Mouse (Mus musculus): ENCODE results near the gene Cplx1. TPM values are rescaled to one million over a fixed set of nuclear protein-coding genes. Genes with fewer than 3 reads are reported as not detected.

The Cplx1 gene
- total RNA-seq (2021): under 1 TPM; 0.59 to 0.60 TPM

DNA sequence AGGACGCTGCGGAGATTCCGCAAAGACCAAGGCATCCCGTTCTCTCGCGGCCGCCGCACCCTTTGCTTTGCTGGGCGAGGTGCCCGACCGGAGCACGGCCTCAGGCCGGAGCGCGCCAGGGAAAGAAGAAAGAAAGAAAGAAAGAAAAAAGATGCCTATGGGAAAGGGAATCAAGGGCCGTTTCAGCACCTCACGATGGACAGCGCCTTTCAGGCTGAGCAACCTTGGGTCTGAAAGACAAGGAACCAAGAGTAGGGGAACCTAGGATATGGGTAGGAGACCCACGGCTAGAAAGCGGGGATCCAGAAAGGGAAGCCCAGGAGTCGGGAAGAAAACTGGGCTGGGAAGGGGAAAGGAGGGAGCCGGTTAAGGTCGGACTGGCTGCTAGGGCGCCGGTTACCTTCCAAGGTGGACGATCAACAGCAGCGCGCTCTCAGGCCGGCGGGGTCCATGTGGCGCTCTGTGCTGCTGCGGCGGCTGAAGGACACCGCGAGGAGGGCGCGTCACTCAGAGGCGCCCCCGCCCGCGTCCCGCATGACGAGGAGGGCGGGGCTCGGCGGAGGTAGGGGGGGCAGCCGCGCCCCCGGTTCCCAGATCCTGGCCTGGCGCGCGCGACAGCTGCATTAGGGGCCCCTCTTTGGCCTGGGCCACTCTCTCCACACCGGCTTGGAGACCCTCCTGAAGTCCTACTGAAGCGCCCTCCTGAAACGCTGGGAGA lies at the start of gene Cplx1:
Cplx1 (minus strand) TSS at position 536 of the 718 bp plus-strand sequence.
- DNase-seq: peak; percentile 78

DNA sequence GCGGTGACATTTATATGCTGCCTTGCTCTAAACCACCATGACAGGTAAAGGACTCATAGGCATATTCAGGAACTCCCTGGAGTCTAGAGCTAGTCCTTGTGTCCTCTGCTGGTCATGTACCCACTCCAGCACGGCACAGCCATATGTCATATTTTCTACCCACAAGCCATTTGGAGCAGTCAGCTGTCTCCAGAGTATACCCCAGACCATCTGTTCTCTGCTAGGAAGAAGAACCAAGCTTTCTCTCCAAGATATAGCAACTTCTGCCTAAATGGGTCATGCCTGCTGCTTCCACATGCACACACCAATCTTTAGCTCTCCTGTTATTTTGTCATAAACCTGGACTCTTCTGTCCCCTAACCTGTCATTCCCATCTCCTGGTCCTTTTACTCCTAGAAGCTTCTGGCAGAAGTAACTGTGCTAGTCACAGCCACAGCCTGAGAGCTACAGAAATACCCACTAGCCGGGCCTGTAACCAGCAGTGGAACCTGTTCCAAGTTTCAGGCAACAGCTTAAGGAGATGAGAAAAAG lies 31.6 kb upstream of the Cplx1 start:
- DNase-seq: no peak

DNA sequence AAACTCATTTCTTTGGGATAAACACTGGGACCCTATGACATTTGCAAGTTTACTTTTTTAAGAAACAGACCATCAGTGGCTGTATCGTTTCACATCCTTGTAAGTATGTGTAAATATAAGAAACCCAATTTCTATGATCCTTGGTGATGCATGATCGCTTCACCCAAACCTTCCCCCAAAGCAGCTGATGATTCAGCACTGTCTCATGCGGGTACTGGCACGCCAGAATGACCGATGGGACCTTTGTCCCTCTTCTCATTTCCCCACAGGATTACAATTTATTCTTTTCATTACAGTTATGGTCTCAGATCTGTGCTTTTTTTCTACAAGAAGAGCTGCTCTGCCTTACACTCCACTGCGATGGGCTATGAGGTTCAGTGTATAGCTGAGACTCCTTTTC lies 23.2 kb upstream of the Cplx1 start:
- DNase-seq: no peak

DNA sequence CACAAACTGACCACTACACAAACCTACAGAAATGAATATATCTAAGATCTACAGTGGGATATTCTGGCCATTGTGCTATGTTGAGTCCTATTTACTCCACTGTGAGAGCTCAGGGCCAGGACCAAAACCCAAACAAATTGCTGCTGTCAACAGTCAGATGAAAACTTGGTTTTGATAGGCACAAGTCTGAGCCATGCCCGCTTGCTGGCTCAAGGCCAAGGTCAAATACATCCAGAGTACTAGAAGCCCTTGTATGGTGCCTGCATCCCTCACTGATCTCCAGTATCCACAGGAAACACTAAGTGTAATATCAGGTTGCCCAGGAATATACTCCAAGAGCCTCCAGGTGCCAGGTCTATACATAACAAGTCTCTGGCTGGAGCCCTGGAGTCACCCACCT lies 21.2 kb upstream of the Cplx1 start:
- DNase-seq: no peak

DNA sequence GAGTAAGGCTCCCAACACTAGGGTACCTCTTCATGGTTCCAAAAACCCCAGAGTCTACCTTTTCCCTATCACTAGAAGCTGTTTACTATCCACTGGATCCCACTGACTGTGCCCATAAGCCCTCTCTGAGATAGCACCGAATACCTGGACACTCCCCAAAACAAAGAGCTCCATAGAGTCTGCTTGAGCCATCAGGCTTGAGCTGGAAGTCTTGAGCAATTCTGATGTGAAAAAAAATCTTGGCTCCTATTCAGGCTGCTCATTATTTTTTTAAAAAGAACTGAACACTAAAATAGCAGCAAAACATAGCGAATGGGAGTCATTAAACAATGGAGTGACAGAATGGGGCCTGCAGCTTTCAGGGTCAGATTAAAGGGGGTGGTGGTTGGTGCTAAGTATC lies 17.3 kb upstream of the Cplx1 start:
- DNase-seq: no peak

DNA sequence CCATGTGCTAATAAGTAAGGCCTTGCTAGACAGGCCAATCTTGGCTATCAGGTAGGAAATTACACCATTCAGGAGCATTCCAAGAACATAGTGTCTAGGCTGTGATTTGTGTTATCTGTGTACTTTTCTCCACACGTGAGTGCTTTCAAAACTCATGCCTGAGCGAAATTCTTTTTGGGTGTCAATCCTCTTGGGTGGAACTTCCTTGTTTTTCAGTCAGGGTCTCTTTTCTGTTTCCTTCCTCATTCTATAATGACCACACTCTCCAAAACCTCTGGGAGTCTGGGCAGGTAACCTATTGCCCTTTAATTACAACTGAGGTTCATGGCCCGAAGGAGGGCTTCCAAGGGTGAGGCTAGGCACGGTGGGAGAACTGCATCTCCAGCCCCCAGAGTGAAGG lies 16.7 kb upstream of the Cplx1 start:
- no peak for DNase-seq

DNA sequence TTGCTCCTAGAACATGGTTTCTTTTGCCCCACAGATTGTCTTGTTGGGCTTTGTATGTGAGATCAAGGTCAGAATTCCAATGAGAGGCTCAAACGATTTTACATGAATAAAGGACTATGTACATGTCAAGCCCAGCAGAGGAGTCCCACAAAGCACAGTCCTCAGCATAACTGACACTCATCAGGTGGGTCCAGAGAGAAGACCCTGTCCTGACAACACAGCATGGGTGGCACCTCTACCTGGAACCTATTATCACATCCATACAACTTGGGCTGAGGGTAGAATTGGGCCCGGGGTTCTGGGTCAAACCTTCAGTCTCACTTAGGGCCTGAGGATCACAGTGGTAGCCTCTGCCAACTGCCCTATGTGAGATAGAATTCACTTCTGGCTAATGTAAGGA lies 15.6 kb upstream of the Cplx1 start:
- no peak for DNase-seq

DNA sequence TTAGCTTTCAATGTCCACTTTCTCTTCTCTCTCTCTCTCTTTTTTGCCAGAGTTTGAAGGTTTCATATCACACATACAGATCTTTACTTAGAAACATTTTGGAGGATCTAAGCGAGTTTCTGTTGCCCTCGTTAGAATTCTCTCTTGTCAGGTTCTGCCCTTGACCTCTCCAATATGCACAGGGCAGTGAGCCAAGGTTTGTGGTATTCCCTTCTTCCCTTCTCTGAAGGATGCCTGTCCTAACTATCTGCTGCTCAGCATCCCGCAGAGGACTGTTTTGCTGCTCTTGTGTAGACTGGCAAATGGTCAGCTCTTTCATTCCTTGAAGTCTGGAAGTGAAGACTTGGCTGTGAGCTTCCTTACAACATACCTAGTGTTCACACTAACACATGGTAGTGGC lies 14.5 kb upstream of the Cplx1 start:
- DNase-seq: no peak

DNA sequence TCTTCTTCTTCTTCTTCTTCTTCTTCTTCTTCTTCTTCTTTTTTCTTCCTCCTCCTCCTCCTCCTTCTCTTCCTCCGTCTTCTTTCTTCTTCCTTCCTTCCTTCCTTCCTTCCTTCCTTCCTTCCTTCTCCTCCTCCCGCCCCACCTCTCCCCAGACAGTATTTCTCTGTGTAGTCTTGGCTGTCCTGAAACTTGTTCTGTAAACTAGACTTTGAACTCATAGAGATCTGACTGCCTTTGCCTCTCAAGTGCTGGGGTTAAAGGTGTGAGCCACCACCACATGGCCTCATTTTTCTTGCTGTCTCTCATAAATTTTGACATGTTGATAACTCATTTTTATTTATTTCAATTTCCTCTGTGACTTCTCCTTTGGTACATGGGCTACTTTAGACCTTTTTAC lies 12.7 kb upstream of the Cplx1 start:
- DNase-seq: no peak

DNA sequence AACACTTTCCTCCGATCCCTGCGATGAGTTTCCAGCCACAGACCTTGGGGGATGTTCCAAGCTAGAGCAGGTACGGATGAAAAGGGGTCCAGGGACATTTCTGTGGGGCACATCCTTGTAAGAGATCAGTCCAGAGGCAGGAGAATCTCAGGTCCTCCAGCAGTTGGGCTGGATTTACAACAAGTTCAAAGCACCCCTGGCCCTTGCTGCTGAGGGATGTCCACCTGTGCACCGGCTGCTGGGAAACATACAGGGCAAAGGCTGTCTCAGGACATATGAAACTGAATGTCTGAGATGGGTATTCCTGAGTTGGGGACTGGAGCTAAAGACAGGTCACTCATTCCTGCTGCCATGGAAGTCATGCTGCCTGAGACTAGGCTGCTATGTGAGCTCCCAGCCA lies 7.2 kb upstream of the Cplx1 start:
- no peak for DNase-seq

DNA sequence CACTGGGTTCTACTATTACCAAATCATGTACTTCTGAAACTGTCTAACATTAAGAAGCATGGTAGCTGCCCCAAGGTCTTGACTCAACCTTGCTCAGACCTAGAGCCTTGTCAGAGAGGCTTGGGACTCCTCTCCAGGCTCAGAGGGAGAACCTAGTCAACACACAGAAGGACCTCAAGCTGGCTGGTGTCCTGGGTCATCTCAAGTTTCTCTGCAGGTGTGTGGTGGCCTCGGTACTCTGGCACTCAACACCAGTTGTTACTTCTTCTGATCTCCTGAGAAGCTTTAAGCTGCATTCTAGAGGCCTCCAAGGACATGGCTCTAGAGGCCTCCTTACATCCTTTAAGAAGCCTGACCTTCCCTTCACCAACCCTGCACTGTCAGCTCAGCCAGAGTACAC lies 4.2 kb upstream of the Cplx1 start:
- DNase-seq: no peak

DNA sequence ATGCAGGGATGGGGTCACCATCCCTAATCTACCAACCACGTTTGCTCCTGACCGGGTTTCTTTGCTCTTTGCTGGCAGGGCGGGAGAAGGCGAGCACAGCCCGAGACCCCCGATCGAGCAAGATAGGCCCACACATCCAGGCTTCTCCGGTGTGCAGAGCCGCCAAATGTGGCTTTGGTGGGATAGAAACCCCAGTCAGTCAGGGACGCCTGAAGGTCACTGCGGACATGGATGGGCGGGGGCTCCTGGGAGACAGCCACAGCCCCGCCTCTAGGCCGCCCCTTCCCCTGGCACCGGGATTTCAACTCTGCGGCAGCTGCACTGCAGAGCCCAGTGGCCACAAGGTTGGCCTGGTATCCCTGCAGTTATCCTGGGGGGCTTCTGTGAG lies 377 bp upstream of the Cplx1 start:
- no peak for DNase-seq

DNA sequence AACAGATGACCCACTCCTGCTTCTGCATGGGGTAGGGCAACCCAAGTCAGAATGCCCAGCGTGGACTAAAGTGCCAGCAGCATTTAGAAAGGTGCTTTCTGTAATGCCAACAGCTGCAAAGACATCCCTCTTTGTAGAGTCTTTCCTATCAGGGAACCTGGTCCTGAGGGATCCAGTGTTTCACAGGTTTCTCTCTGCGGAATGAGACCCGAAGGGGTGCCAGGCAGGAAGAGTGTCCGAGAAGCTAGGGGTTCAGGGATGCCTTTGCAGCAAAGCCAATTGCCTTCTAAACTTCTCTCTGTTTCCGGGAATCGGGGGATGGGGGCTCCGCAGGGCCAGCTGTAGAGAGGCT lies 711 bp downstream of the Cplx1 start:
- DNase-seq: no peak

DNA sequence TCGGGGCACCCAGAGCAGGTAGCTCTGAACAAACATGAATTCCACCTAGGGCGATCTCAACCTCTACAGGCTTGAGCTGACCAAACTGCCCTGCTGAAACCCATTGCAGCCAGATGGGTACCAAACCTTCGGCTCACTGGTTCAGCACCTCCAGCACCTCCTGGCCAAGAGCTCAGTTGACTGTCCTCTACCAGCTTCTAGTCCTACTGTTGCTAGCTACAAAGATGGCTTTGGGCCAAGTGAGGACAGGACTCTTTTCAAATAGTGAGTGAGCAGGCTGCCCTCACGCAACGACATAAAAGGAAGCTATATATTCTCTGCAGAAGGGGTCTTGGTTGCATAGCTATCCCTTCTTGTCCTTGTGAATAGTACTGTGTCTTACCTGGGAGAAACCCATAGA lies 2.2 kb downstream of the Cplx1 start:
- no peak for DNase-seq

DNA sequence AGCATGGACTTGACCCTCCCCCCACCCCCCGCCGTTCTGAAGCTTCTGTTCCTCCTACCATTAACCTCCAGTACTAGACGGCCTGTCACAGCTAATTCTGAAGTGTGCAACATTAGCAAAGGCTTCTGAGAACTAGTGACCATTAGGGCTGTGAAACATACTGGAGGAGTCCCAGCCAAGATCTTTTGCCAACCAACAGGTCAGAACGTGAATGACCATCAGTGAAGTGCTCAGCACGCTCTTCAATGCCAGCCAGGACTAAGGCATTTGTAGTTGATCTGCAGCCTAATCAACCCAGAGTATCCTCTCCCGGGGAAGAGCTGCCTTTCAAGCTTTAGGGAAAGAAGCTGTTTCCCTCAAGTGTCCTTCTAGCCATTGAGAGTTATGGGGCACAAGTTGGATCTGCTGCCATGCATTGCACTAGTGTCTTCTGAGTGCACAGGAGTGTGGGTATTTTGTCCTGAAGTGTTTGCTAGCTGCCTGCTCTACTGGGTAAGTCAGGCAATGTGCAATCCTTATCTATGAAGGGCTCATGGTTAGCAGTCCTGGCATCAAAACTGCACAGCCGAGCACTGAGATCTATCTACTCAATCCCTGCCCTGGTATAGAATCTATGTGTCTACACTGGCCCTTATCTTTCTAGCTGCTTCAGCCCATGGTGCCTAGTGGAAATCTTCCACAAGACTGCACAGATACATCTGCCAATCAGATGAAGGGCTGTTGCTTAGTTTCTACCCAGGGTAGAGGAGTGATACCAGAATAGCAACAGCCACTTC lies 6.1 kb downstream of the Cplx1 start:
- no peak for DNase-seq

DNA sequence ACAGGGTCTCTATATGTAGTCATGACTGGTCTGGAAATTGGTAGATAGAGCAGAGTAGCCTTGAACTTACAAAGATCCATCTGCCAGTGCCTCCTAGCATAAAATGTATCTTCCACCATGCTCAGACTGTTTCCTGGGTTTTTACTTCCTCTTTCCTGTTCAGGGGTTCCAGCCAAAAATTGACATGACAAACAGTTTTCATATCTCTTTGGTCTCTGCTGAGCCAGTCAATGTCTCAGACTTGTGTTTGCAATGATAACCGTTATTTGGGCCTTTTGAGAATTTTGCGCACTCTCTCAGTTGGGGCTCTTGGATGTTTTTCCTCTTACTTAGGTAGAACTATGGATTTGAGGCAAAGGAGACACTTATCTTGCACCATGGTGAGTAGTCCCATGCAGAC lies 15.6 kb downstream of the Cplx1 start:
- DNase-seq: no peak

DNA sequence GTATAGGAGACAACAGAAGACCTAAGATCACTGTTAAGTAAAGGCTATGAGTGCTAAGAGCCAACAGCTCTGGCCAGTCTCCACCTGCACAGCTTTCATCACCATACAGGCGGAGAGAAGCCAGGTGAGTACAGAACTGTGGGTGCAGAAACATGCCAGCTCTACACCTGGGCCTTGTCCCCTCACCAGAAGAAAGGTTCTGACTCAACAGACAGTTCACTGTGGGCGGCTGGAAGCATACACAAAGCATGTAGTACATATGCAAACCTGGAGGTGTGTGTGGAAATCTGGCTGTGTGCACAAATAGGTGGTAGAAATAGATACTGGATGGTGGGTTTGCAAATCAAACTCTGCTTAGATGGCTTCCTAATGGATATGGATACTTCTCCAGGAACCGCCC lies 27.2 kb downstream of the Cplx1 start:
- DNase-seq: no peak

DNA sequence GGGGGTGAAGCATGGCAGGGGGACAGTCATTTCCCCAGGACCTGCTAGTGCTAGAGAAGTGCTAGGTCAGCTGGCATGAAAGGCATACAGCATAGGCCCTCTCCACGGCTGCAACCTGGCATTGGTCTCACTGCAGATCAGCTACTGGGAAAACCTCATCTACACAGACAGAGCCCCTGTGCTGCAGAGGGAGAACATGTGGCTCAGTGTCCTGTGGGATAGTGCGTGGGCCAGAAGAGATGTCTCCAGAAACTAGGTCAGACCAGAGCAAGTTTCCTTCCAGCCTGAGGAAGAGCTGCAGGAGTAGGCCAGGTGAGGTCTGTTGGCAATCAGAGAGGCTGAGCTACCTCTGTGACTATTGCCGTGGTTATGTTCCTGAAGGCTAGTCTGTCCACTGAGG lies 27.9 kb downstream of the Cplx1 start:
- DNase-seq: no peak

DNA sequence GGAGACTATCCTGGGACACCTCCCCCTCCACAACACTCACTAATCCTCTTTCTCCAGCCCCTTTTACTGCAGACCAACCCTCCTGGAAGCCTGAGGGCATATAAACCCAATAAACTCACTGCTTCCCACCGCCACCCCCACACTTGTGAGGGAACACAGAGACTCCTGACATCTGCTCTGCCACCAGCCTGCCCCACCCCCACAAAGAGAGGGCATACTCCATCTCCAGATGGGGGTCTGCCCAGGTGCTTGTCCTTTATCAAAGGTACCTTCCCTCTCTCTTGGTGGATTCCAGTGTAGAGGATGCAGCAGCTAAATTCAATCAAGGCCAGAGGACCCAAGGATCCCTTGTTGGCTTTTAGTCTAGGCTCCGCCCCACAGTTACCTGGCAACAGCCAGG lies 28.8 kb downstream of the Cplx1 start:
- DNase-seq: no peak

DNA sequence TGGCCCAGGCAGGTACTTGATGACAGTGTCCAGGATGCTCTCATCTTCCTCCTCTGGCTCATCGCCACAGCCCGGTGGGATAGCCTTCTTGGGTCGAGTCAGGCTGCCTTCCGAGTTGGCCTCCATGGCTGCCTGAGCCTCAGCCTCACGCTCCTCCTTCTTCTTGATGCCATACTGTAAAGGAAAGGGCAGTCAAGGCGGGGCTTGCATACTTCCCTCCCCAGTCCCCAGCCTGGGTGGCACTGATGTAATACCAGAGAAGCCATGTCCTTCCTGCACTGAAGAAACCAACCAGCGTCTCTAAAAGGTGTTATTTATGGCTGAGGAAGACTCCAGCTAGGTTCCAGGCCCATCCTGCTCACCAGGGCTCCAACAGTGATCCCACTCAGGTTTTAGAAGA lies 29.7 kb downstream of the Cplx1 start:
- no peak for DNase-seq

DNA sequence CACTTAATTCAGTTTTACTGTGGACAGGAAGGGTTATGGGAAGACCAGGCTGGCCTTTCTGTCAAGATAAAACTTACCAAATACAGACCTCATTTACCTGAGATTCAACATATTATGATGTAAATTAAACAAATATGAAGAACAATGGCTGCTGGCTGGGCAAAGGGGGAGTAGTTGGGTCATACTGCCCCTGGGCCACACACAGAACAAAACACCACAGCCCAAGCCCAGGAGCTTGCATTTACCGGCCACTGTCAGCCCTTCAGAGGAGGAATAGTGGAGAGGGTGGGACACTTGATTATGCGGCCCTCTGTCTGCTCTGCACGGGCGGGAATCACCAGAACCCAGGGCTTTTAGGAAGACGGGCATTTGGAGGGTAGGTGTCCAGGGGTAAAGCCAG lies 30.9 kb downstream of the Cplx1 start:
- no peak for DNase-seq

DNA sequence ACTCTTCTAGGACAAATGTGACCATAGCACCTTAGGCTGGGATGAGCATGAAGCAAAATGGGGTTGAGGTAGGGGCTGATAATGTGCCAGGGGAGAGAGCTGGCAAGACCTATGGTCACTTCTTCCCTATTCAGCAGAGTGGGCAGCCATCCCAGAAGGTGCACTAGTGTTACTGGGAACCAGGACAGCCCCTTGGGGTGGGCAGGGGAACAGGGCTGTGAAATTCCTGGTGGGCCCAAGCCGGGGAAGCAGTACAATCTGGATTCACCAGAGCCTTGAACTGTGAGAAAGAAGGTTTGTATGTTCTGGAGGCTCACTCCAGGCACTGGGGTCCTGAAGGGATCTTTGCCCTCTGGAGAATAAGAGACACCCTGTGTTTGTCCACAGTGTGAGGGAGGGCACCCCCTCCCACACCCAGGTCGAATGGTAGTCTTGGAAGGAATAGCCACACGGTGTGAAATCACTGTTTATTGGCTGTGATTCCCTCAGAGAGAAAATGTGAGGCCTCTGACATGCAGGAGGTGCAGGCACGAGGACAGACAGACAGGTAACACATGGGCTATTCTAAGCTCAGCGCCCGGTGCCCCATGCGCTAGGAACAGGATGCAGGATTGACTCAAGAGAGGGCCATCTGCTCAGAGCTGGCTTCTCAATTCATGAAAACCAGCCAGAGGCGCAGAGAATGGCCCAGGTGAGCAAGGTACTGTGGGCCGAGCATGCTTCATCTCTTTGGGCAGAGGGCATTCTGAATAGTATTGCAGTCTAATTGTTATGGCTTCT lies 31.5 kb downstream of the Cplx1 start:
- DNase-seq: no peak

DNA sequence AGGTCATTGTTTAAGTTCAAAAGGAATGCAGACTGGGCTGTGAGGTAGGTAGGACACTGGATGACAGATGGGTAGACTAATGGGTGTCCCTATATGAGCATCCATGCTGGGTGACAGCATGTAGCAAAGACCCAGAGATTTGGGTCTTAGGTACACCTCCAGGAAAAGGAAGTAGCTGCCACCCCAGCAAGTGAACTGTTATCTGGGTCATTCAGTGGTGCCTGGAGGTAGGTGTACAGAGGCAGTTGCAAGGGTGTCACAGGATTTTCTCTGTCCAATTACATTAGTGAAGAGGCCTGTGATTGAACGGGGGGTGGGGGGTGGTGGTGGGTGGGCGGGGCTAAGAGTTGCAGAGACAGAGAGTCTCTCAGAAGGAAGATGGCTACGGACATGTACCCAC lies 33.2 kb downstream of the Cplx1 start:
- DNase-seq: no peak

Data from heart, postnatal 4 days (tissue).